Mouse (Mus musculus) brain, embryonic 14.5 days (tissue): ENCODE measurements around the gene Ptch2. TPM values are rescaled to one million over a fixed set of nuclear protein-coding genes. Genes with fewer than 3 reads are reported as not detected.

Experiments used
- DNase-seq: peaks from one replicate; pipeline ENCODE4 v3.0.0-alpha.2; 2011; ENCODE audit warnings: low read depth
- CTCF ChIP-seq: fragments of 200-500 bp; IDR thresholded peaks from 2 replicates; pipeline ENCODE4 v1.5.1; 2012; ENCODE audit warnings: inconsistent platforms, mild to moderate bottlenecking, moderate library complexity, borderline replicate concordance; ENCODE audit not compliant: insufficient read depth, insufficient read length; ENCODE audit errors: extremely low read depth
- POLR2A ChIP-seq: fragments of 200-500 bp; IDR thresholded peaks from 2 replicates; pipeline ENCODE4 v1.6.1; 2012; ENCODE audit warnings: mild to moderate bottlenecking, inconsistent platforms, borderline replicate concordance; ENCODE audit not compliant: poor library complexity, insufficient read depth, insufficient read length, severe bottlenecking; ENCODE audit errors: extremely low read depth
- polyA plus RNA-seq: library from polyadenylated mRNA; depleted of rRNA; stranded (reverse); fragments of >200 nt; gene quantifications from 2 replicates; pipeline ENCODE4 v1.2.3, GENCODE M21; 2012

Ptch2 gene
- polyA plus RNA-seq, 1 experiment, result 18.6 TPM

- no peak for TF ChIP-seq CTCF
- TF ChIP-seq POLR2A, result no peak
- DNase-seq, result peak; percentile 40
Observed at GRCm38 (mm10) chr4:117133366-117133796, 37.5 kb downstream of the Ptch2 start.

DNA sequence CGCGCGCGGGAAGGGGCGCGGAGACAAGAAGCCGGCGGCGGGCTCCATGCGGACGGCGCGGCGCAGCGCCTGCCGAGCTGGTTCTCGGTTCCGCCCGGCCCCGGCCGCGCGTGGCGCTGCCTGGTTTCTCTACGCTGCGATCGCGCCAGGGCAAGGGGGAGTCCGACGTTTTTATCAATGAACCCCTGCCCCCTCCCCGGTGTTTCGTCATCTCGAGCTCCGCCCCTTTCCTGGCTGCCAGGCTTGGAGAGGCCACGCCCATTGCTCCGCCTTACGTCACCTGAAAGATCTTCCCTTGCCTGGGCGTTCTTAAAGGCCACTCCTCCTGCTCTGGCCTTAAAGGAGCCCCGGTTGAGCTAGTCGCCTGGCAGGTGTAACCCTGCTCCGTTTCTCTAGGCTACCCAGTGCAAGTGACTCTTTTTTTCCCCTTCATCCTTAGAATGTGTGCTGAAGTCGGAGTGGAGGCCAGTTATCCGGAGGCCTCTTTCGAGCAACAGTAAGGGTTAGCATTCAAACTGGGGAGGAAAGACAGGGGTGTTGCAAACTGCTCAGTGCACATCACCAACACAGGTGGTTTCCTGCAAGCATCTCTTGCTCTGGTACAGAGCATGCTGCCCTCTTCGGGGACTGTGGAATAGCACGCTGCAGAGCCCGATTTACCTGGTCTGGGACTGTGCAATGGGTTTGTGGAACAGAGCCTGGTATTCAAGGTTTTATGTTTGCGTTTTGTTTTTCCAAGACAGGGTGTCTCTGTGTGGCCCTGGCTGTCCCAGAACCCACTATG lies 38.1 kb downstream of the Ptch2 start, which contains the start of gene Plk3:
Plk3 (minus strand) TSS at position 147 of the 784 bp plus-strand sequence.
- peak; percentile 98 for DNase-seq
- peak; percentile 20; the same call in 1 of the 2 replicates for TF ChIP-seq CTCF
- TF ChIP-seq POLR2A, result peak; percentile 63

GRCm38 (mm10) chr4:117134601-117134995 lies 38.7 kb downstream of the Ptch2 start:
- TF ChIP-seq CTCF (no peak), POLR2A (no peak)
- no peak for DNase-seq

GRCm38 (mm10) chr4:117136034-117136433 lies 40.2 kb downstream of the Ptch2 start:
- TF ChIP-seq POLR2A (no peak), CTCF (no peak)
- DNase-seq, result no peak

GRCm38 (mm10) chr4:117138295-117139216 lies 42.7 kb downstream of the Ptch2 start:
- TF ChIP-seq CTCF (no peak), POLR2A (no peak)
- DNase-seq, result no peak

DNA sequence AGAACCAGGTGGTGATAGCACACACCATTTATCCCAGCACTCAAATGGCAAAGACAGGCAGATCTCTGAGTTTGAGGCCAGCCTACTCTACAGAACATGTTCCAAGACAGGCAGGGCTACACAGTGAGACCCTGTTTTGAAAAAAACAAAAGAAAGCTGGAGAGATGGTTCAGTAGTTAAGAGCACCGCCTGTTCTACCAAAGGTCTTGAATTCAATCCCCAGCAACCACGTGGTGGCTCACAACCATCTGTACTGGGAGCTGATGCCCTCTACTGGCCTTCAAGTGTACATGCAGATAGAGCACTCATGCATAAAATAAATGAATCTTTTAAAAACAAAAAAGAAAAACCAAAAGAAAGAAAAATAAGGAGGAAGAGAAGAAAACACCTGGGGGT lies 43.3 kb downstream of the Ptch2 start:
- DNase-seq, result peak; percentile 67
- TF ChIP-seq POLR2A, result no peak
- TF ChIP-seq CTCF, result peak; percentile 48; the same call in 1 of the 2 replicates

- TF ChIP-seq CTCF, result no peak
- TF ChIP-seq POLR2A, result no peak
- DNase-seq, result peak; percentile 40
Observed at GRCm38 (mm10) chr4:117140613-117141012, 44.7 kb downstream of the Ptch2 start.

DNA sequence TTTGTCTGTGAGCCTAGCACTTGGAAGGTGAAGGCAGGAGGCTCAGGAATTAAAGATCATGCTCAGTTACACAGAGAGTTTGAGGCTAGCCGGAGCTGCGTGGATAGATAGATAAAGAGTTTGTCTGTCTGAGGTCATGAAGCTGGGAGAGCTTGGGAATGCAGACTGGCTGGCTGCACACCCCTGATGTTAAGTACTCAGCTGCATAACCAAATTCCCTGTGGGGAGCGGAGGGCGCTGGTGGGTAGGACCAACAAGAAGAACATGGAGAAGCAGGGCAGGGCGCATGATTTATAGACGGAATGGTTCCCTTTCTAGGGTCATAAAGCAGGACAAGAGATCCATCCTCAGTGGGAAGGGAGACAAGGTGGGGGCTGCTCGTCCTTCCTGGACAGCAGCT lies 47.1 kb downstream of the Ptch2 start:
- DNase-seq, result no peak
- TF ChIP-seq CTCF (no peak), POLR2A (no peak)

- DNase-seq, result no peak
- no peak for TF ChIP-seq POLR2A
- TF ChIP-seq CTCF, result no peak
Observed at GRCm38 (mm10) chr4:117145248-117145647, 49.4 kb downstream of the Ptch2 start.

DNA sequence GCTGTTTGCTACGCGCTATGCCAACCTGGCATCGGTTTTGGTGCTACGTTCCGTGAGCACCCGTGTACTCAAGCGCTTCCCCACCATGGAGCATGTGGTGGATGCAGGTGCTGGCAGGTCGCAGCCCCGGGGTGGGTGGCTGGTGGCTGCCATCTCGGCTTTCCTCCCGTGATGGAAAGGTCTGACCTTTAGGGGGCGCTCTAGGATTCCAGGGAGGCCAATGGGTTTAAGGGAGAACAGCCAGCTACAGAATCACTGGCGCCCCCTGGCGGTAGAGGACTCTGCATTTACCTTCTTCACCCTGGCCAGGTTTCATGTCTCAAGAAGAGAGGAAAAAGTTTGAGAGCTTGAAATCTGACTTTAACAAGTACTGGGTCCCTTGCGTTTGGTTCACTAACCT lies 50.3 kb downstream of the Ptch2 start:
- DNase-seq, result peak; percentile 73
- TF ChIP-seq CTCF (peak; percentile 75), POLR2A (no peak)

DNA sequence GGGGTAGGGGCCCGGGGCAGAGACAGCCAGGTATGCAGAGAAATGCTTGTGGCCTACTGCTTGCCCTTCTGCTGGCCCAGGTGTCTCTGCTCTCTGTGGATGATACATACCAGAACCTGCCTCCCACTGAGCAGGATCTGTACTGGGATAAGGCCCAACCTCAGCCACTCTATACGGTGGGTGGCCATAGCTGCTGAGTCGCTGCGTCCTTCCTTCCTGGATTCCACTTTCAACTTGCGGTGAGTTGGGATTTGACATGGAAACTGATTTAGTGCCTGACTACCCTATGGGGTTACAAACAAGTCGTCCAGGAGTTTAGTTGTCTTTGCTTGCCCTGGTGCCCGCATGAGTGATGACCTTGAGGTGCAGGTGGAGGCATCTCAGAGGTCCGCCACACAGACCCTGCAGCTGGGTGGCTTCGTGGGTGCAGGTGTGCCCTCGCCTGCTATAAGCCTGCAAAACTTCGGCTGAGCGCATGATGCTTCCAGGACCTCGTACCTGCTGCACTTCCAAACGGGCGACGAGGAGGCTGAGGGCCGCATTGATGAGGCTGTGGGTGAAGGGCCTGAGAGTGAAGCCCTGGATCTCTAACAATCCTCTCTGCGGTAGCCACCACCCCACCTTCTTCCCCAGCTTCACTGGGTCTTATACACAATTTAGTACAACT lies 52.3 kb downstream of the Ptch2 start:
- no peak for TF ChIP-seq POLR2A
- no peak for TF ChIP-seq CTCF
- no peak for DNase-seq

GRCm38 (mm10) chr4:117148815-117149214 lies 52.9 kb downstream of the Ptch2 start:
- DNase-seq, result peak; percentile 37

More at GRCm38 (mm10) chr4:117148815-117149214, 52.9 kb downstream of the Ptch2 start:
- no peak for TF ChIP-seq POLR2A
- TF ChIP-seq CTCF, result no peak
